Comparison of ENCODE assay signal across 25 mouse cellular contexts in the genomic region with DNA sequence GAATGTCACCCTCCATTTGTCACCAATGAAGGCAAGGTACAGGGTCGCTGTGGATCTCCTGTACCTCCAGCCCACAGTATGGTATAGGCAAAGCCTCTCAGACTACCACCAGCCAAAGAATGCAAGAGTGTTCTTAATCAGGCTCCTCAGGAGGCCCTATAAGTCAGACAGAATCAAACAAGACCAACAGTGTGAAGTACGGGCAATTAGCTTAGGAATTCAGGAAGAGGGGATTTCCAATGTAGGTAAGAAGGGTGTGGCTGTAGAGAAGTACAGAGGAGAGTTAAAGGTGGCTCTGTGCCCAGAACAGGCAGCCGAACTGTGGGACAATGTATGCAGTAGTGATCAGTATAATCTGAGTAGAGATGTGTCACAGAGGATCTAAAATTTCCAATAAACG. TPM values are rescaled to one million over a fixed set of nuclear protein-coding genes. Genes with fewer than 3 reads are reported as not detected.
DNase-seq lines count a peak whose midpoint lies in the region; ATAC-seq and TF ChIP-seq lines count a peak whose summit lies in the region.
"Had no signal": no experiment of that assay in that cellular context is flagged by ENCODE, and none has a peak within 500 bp of the region (broad histone marks: within the 10 kb centered on the region; RNA-seq: fewer than 3 reads in every experiment).

No protein-coding gene starts in this region.

- H3K9me3 ChIP-seq in limb, embryonic 15.5 days, result no peaks in the 10 kb centered on the region
- H3K9me3 ChIP-seq in limb, embryonic 10.5 days (replicated peaks), result no peaks in the 10 kb centered on the region
- no peaks in the 10 kb centered on the region for H3K9me3 ChIP-seq in intestine, embryonic 14.5 days (ENCODE audit: control insufficient read depth, low read length)
- H3K9me3 ChIP-seq in lung, postnatal 0 days (ENCODE audit: low read length), result no peaks in the 10 kb centered on the region
- no peaks in the 10 kb centered on the region for H3K9me3 ChIP-seq in stomach, embryonic 14.5 days (ENCODE audit: control insufficient read depth, low read depth, low read length)
- H3K9me3 ChIP-seq in forebrain, embryonic 14.5 days (replicated peaks; ENCODE audit: control insufficient read depth, low read length), result no peaks in the 10 kb centered on the region
- H3K9me3 ChIP-seq: forebrain, embryonic 13.5 days; heart, embryonic 13.5 days; liver, embryonic 15.5 days; midbrain, embryonic 10.5 days; midbrain, embryonic 15.5 days; neural tube, embryonic 15.5 days had no signal

- DNase-seq in limb, embryonic 10.5 days (ENCODE audit: low spot score), result no peak
- DNase-seq in intestine, embryonic 14.5 days (ENCODE audit: low spot score), result no peak
- peak; percentile 91 for DNase-seq in lung, postnatal 0 days (ENCODE audit: low spot score)
- no peak for DNase-seq in cerebellum, adult 8-10 months
- no peak for DNase-seq in liver
- DNase-seq in forebrain, embryonic 14.5 days (ENCODE audit: low spot score), result no peak
- DNase-seq: adrenal gland, adult 8-10 months; cerebellum, adult 9-11 months; heart, postnatal 10 days; kidney, adult 8-10 months; kidney, postnatal 4 days; left cerebral cortex, postnatal 4 days; right cerebral cortex, postnatal 25 days; spleen, adult 18-20 months had no signal

- TF ChIP-seq EP300 in lung, postnatal 0 days (IDR thresholded peaks at IDR 0.05), result peak; percentile 95

- H3K4me2 ChIP-seq in limb, embryonic 15.5 days, result no peak overlapping the region
- no peak overlapping the region for H3K4me2 ChIP-seq in intestine, embryonic 14.5 days (ENCODE audit: low read length)
- H3K4me2 ChIP-seq in lung, postnatal 0 days (replicated peaks; ENCODE audit: low read depth, low read length), result no peak overlapping the region
- H3K4me2 ChIP-seq in stomach, embryonic 14.5 days (replicated peaks; ENCODE audit: low read depth, low read length), result no peak overlapping the region
- no peak overlapping the region for H3K4me2 ChIP-seq in forebrain, embryonic 14.5 days (ENCODE audit: low read length)
- H3K4me2 ChIP-seq: forebrain, embryonic 13.5 days; heart, embryonic 13.5 days; hindbrain, embryonic 14.5 days; liver, embryonic 15.5 days; midbrain, embryonic 15.5 days; neural tube, embryonic 15.5 days had no signal

- no peak overlapping the region for H3K9ac ChIP-seq in limb, embryonic 15.5 days
- H3K9ac ChIP-seq in intestine, embryonic 14.5 days (ENCODE audit: low read length), result no peak overlapping the region
- no peak overlapping the region for H3K9ac ChIP-seq in lung, postnatal 0 days (replicated peaks; ENCODE audit: low read depth)
- no peak overlapping the region for H3K9ac ChIP-seq in stomach, embryonic 14.5 days (replicated peaks; ENCODE audit: low read depth, low read length)
- H3K9ac ChIP-seq in forebrain, embryonic 14.5 days (ENCODE audit: low read length), result no peak overlapping the region
- H3K9ac ChIP-seq: forebrain, embryonic 13.5 days; heart, embryonic 13.5 days; hindbrain, embryonic 14.5 days; liver, embryonic 15.5 days; midbrain, embryonic 15.5 days; neural tube, embryonic 15.5 days had no signal

- H3K4me1 ChIP-seq in limb, embryonic 15.5 days, result no peaks in the 10 kb centered on the region
- no peaks in the 10 kb centered on the region for H3K4me1 ChIP-seq in limb, embryonic 10.5 days
- no peaks in the 10 kb centered on the region for H3K4me1 ChIP-seq in intestine, embryonic 14.5 days (replicated peaks; ENCODE audit: control insufficient read depth, insufficient read depth, low read length)
- H3K4me1 ChIP-seq in lung, postnatal 0 days (ENCODE audit: insufficient read depth, low read depth, low read length), result no peaks in the 10 kb centered on the region; the same call in 1 of the 2 replicates
- no peaks in the 10 kb centered on the region for H3K4me1 ChIP-seq in stomach, embryonic 14.5 days (ENCODE audit: control insufficient read depth, insufficient read depth, low read length)
- no peaks in the 10 kb centered on the region for H3K4me1 ChIP-seq in forebrain, embryonic 14.5 days (ENCODE audit: control insufficient read depth, insufficient read depth, low read length)
- H3K4me1 ChIP-seq: forebrain, embryonic 13.5 days; heart, embryonic 13.5 days; liver, embryonic 15.5 days; midbrain, embryonic 10.5 days; midbrain, embryonic 15.5 days; neural tube, embryonic 15.5 days had no signal

- ATAC-seq in limb, embryonic 15.5 days (ENCODE audit: insufficient number of reproducible peaks, low FRiP score, low TSS enrichment, low read depth), result 0 out of 2 replicates have a peak, but pooled peaks have one; percentile 22
- 0 out of 2 replicates have a peak, but pooled peaks have one; percentile 48 for ATAC-seq in intestine, embryonic 14.5 days (replicated peaks; ENCODE audit: low FRiP score, low TSS enrichment, low read depth)
- peak; percentile 83 for ATAC-seq in lung, postnatal 0 days
- peak; percentile 51 for ATAC-seq in stomach, embryonic 14.5 days (ENCODE audit: insufficient number of reproducible peaks, insufficient read depth, low FRiP score, low read depth)
- ATAC-seq in forebrain, embryonic 14.5 days, result no peak
- ATAC-seq: forebrain, embryonic 13.5 days; midbrain, embryonic 15.5 days had no signal

- 68% methylated on average over 4 of the region's 4 CpGs for WGBS in limb, embryonic 15.5 days
- 79% methylated on average over 4 of the region's 4 CpGs for WGBS in limb, embryonic 10.5 days
- 71% methylated on average over 4 of the region's 4 CpGs for WGBS in intestine, embryonic 14.5 days
- WGBS in lung, postnatal 0 days, result 48% methylated on average over 4 of the region's 4 CpGs
- whole genome bisulfite sequencing in stomach, embryonic 14.5 days, result 63% methylated on average over 4 of the region's 4 CpGs
- 74% methylated on average over 4 of the region's 4 CpGs for WGBS in forebrain, embryonic 14.5 days

- TF ChIP-seq CTCF in lung, postnatal 0 days (IDR thresholded peaks at IDR 0.05), result no peak

- H3K4me3 ChIP-seq in limb, embryonic 15.5 days, result no peak overlapping the region
- H3K4me3 ChIP-seq in limb, embryonic 10.5 days, result no peak overlapping the region
- no peak overlapping the region for H3K4me3 ChIP-seq in intestine, embryonic 14.5 days (ENCODE audit: low read depth, low read length)
- no peak overlapping the region for H3K4me3 ChIP-seq in lung, postnatal 0 days (ENCODE audit: low read depth, low read length)
- H3K4me3 ChIP-seq in stomach, embryonic 14.5 days (ENCODE audit: low read depth, low read length), result no peak overlapping the region
- no peak overlapping the region for H3K4me3 ChIP-seq in forebrain, embryonic 14.5 days (ENCODE audit: low read depth, low read length)
- H3K4me3 ChIP-seq: forebrain, embryonic 13.5 days; heart, embryonic 13.5 days; liver, embryonic 15.5 days; midbrain, embryonic 10.5 days; midbrain, embryonic 15.5 days; neural tube, embryonic 15.5 days had no signal

- H3K27ac ChIP-seq in limb, embryonic 15.5 days, result no peak overlapping the region
- no peak overlapping the region for H3K27ac ChIP-seq in limb, embryonic 10.5 days
- no peak overlapping the region for H3K27ac ChIP-seq in intestine, embryonic 14.5 days (ENCODE audit: low read depth)
- peak overlapping the region; percentile 79 for H3K27ac ChIP-seq in lung, postnatal 0 days (ENCODE audit: low read length)
- no peak overlapping the region for H3K27ac ChIP-seq in stomach, embryonic 14.5 days (ENCODE audit: low read length)
- H3K27ac ChIP-seq in forebrain, embryonic 14.5 days (ENCODE audit: low read depth, low read length), result no peak overlapping the region
- H3K27ac ChIP-seq: forebrain, embryonic 13.5 days; heart, embryonic 13.5 days; hindbrain, embryonic 14.5 days; kidney, postnatal 0 days; liver, embryonic 15.5 days; midbrain, embryonic 10.5 days; midbrain, embryonic 15.5 days; neural tube, embryonic 15.5 days had no signal

- H3K36me3 ChIP-seq in limb, embryonic 15.5 days, result no peaks in the 10 kb centered on the region
- H3K36me3 ChIP-seq in limb, embryonic 10.5 days, result no peaks in the 10 kb centered on the region
- no peaks in the 10 kb centered on the region for H3K36me3 ChIP-seq in intestine, embryonic 14.5 days (ENCODE audit: control insufficient read depth, insufficient read depth, low read length)
- no peaks in the 10 kb centered on the region for H3K36me3 ChIP-seq in lung, postnatal 0 days (ENCODE audit: insufficient read depth, low read length)
- H3K36me3 ChIP-seq in stomach, embryonic 14.5 days (ENCODE audit: control insufficient read depth, insufficient read depth, low read length), result no peaks in the 10 kb centered on the region
- H3K36me3 ChIP-seq in forebrain, embryonic 14.5 days (ENCODE audit: control insufficient read depth, insufficient read depth, low read length), result no peaks in the 10 kb centered on the region
- H3K36me3 ChIP-seq: G1E; heart, embryonic 13.5 days; liver, embryonic 15.5 days; midbrain, embryonic 10.5 days; midbrain, embryonic 15.5 days; neural tube, embryonic 15.5 days had no signal

- H3K27me3 ChIP-seq in limb, embryonic 15.5 days, result no peaks in the 10 kb centered on the region
- H3K27me3 ChIP-seq in limb, embryonic 10.5 days (ENCODE audit: low read depth, poor library complexity, severe bottlenecking), result no peaks in the 10 kb centered on the region
- no peaks in the 10 kb centered on the region for H3K27me3 ChIP-seq in intestine, embryonic 14.5 days (replicated peaks; ENCODE audit: control insufficient read depth, insufficient read depth, low read length)
- H3K27me3 ChIP-seq in lung, postnatal 0 days (replicated peaks; ENCODE audit: insufficient read depth, low read length), result no peaks in the 10 kb centered on the region
- H3K27me3 ChIP-seq in stomach, embryonic 14.5 days (ENCODE audit: control insufficient read depth, insufficient read depth, low read length), result no peaks in the 10 kb centered on the region
- no peaks in the 10 kb centered on the region for H3K27me3 ChIP-seq in forebrain, embryonic 14.5 days (replicated peaks; ENCODE audit: control insufficient read depth, insufficient read depth, low read length)
- H3K27me3 ChIP-seq: forebrain, embryonic 13.5 days; heart, embryonic 13.5 days; liver, embryonic 15.5 days; midbrain, embryonic 15.5 days; neural tube, embryonic 15.5 days had no signal

RNA-seq across cellular contexts. Expression of a gene that starts 17.6 kb away (rescaled TPM):
- polyA plus RNA-seq in limb, embryonic 15.5 days (2015; fragmentation: Nextera tagmentation; extraction: Ambion mirVana), result 47.8 and 48.0 TPM in 2 replicates
- 7.5 and 12.1 TPM in 2 replicates for polyA plus RNA-seq in limb, embryonic 10.5 days (2016; fragmentation: Nextera tagmentation; extraction: Ambion mirVana)
- polyA plus RNA-seq in intestine, embryonic 14.5 days (2014; fragmentation: Nextera tagmentation; extraction: Ambion mirVana), result 28.7 and 42.4 TPM in 2 replicates
- polyA plus RNA-seq in lung, postnatal 0 days (2015; fragmentation: Nextera tagmentation; extraction: Ambion mirVana), result 2,236 and 2,487 TPM in 2 replicates
- polyA plus RNA-seq in stomach, embryonic 14.5 days (2014; fragmentation: Nextera tagmentation; extraction: Ambion mirVana), result 46.0 and 51.5 TPM in 2 replicates
- 14.4 and 20.7 TPM in 2 replicates for polyA plus RNA-seq in forebrain, embryonic 14.5 days (2014; fragmentation: Nextera tagmentation; extraction: Ambion mirVana)
- polyA plus RNA-seq: G1E had no signal

Comparison
In these comparisons a context has a peak if more than half of its experiments do, and no peak if none do; other contexts are left out.
1. RNA of a gene that starts 17.6 kb away (polyA plus RNA-seq): 2,236 to 2,487 TPM in lung, postnatal 0 days; 47.8 to 48.0 TPM in limb, embryonic 15.5 days, 46.0 to 51.5 TPM in stomach, embryonic 14.5 days, 28.7 to 42.4 TPM in intestine, embryonic 14.5 days, 14.4 to 20.7 TPM in forebrain, embryonic 14.5 days and 7.5 to 12.1 TPM in limb, embryonic 10.5 days; every median in the first group is over 10 times any median in the second.